Mouse (Mus musculus) heart, postnatal 0 days (tissue): ENCODE measurements around the gene Mog. TPM values are rescaled to one million over a fixed set of nuclear protein-coding genes. Genes with fewer than 3 reads are reported as not detected.

Source experiments
- ATAC-seq: fragments of 200-750 bp; cut with Nextera tagmentation; 2 replicates; pipeline ENCODE4 v1.8.0; 2017; ENCODE audit warnings: low read depth, moderate number of reproducible peaks, moderate library complexity; ENCODE audit not compliant: insufficient read depth
- DNase-seq: peaks from one replicate; pipeline ENCODE4 v3.0.0-alpha.2; 2016; ENCODE audit warnings: low spot score
- H3K27ac ChIP-seq: fragments of 300-500 bp; sonication (generic); 2 replicates; pipeline ENCODE4 v1.5.1; 2014; ENCODE audit warnings: low read depth, mild to moderate bottlenecking
- H3K27me3 ChIP-seq: fragments of 300-500 bp; sonication (generic); 2 replicates; pipeline ENCODE4 v1.6.1; 2014; ENCODE audit warnings: low read length, mixed read lengths; ENCODE audit not compliant: control insufficient read depth, insufficient read depth
- H3K36me3 ChIP-seq: fragments of 300-500 bp; sonication (generic); replicated peaks from 2 replicates; pipeline ENCODE4 v1.6.1; 2014; ENCODE audit warnings: low read length, mixed read lengths; ENCODE audit not compliant: control insufficient read depth, insufficient read depth
- H3K4me1 ChIP-seq: fragments of 300-500 bp; sonication (generic); 2 replicates; pipeline ENCODE4 v1.6.1; 2014; ENCODE audit warnings: antibody characterized with exemption; ENCODE audit not compliant: control insufficient read depth, insufficient read depth
- H3K4me2 ChIP-seq: fragments of 300-500 bp; sonication (generic); 2 replicates; pipeline ENCODE4 v1.6.1; 2014; ENCODE audit warnings: low read depth, mild to moderate bottlenecking, low read length, moderate library complexity
- H3K4me3 ChIP-seq: fragments of 300-500 bp; sonication (generic); 2 replicates; pipeline ENCODE4 v1.5.1; 2014; ENCODE audit warnings: low read depth, low read length
- H3K9ac ChIP-seq: fragments of 300-500 bp; sonication (generic); replicated peaks from 2 replicates; pipeline ENCODE4 v1.6.1; 2014; ENCODE audit warnings: low read depth, low read length, mixed read lengths
- H3K9me3 ChIP-seq: fragments of 300-500 bp; sonication (generic); replicated peaks from 2 replicates; pipeline ENCODE4 v1.6.1; 2016; ENCODE audit warnings: low read length; ENCODE audit not compliant: control insufficient read depth
- CTCF ChIP-seq: IDR thresholded peaks from 2 replicates; pipeline ENCODE4 v1.5.1; 2016; ENCODE audit warnings: antibody characterized with exemption, control low read depth, low read depth
- EP300 ChIP-seq: IDR thresholded peaks from 2 replicates; pipeline ENCODE4 v1.6.1; 2016; ENCODE audit warnings: antibody characterized with exemption, low read depth
- WGBS: fragments of 180-500 bp; shearing (Covaris S2); extraction: QIAGEN DNeasy Blood & Tissue Kit; methylation state at CpG from one replicate; pipeline ENCODE4 v1.1.7; 2014; 5-methylcytosine and 5-hydroxymethylcytosine counted together
- polyA plus RNA-seq: library from polyadenylated mRNA; unstranded; fragments of >200 nt; fragmentation: Nextera tagmentation; extraction: Ambion mirVana; gene quantifications from 2 replicates; pipeline ENCODE4 v1.2.1, GENCODE M21; 2015
- total RNA-seq: library from RNA; depleted of rRNA; stranded (reverse); fragments of >200 nt; gene quantifications from 2 replicates; pipeline ENCODE4 v1.2.3, GENCODE M21; 2014; ENCODE audit warnings: low replicate concordance

Gene Mog
- total and polyA plus RNA-seq, 2 experiments from 2014 or later, result not detected

- Histone ChIP-seq H3K4me2 (peak overlapping the region; percentile 32), H3K36me3 (no peaks in the 10 kb centered on the region), H3K9ac (no peak overlapping the region), H3K9me3 (no peaks in the 10 kb centered on the region), H3K27me3 (peaks cover 23% of the 10 kb centered on the region), H3K27ac (no peak overlapping the region), H3K4me3 (peak overlapping the region; percentile 6; the same call in 1 of the 2 replicates), H3K4me1 (no peaks in the 10 kb centered on the region)
- WGBS, result 7% methylated on average over 24 of the region's 24 CpGs
- DNase-seq (no peak), ATAC-seq (no peak)
- no peak for TF ChIP-seq EP300
- no peak for TF ChIP-seq CTCF
These were observed 34.7 kb downstream of the Mog start for GRCm38 (mm10) chr17:36988475-36988874.

- no peak for DNase-seq
- Histone ChIP-seq H3K9me3 (no peaks in the 10 kb centered on the region), H3K9ac (no peak overlapping the region), H3K27ac (no peak overlapping the region), H3K27me3 (peaks cover 2% of the 10 kb centered on the region; the same call in 1 of the 2 replicates), H3K4me1 (no peaks in the 10 kb centered on the region), H3K36me3 (no peaks in the 10 kb centered on the region), H3K4me3 (no peak overlapping the region), H3K4me2 (no peak overlapping the region)
- ATAC-seq, result no peak
- TF ChIP-seq CTCF, result no peak
- TF ChIP-seq EP300, result no peak
- 53% methylated on average over 5 of the region's 5 CpGs for WGBS
These were observed 40.7 kb downstream of the Mog start for GRCm38 (mm10) chr17:36982253-36983155.

- no peak overlapping the region for H3K27ac ChIP-seq
- H3K4me1 ChIP-seq, result no peaks in the 10 kb centered on the region
- no peak for DNase-seq
- no peaks in the 10 kb centered on the region for H3K9me3 ChIP-seq
- no peak for ATAC-seq
- H3K4me2 ChIP-seq, result peak overlapping the region; percentile 56
- no peak overlapping the region for H3K9ac ChIP-seq
- 15% methylated on average over 4 of the region's 4 CpGs for WGBS
- peak overlapping the region; percentile 19; the same call in 1 of the 2 replicates for H3K4me3 ChIP-seq
- TF ChIP-seq EP300, result no peak
- no peak for TF ChIP-seq CTCF
- H3K36me3 ChIP-seq, result no peaks in the 10 kb centered on the region
- H3K27me3 ChIP-seq, result no peaks in the 10 kb centered on the region
These were observed 41.4 kb downstream of the Mog start for GRCm38 (mm10) chr17:36981845-36982244.

- Histone ChIP-seq H3K27ac (no peak within 1 kb of the TSS), H3K36me3 (no peaks in the 10 kb centered on the region), H3K4me2 (peak within 1 kb of the TSS; percentile 56), H3K27me3 (no peaks in the 10 kb centered on the region), H3K9me3 (no peaks in the 10 kb centered on the region), H3K9ac (no peak within 1 kb of the TSS), H3K4me3 (peak within 1 kb of the TSS; percentile 19), H3K4me1 (no peaks in the 10 kb centered on the region)
- WGBS, result 7% methylated on average over 18 of the region's 18 CpGs
- DNase-seq, result peak; percentile 23
- TF ChIP-seq EP300 (no peak), CTCF (no peak)
- peak; percentile 58 for ATAC-seq
These were observed 41.9 kb downstream of the Mog start, which contains the start of gene 2410137M14Rik for GRCm38 (mm10) chr17:36981221-36981813. 2410137M14Rik (minus strand) TSS chr17:36981237.

DNA sequence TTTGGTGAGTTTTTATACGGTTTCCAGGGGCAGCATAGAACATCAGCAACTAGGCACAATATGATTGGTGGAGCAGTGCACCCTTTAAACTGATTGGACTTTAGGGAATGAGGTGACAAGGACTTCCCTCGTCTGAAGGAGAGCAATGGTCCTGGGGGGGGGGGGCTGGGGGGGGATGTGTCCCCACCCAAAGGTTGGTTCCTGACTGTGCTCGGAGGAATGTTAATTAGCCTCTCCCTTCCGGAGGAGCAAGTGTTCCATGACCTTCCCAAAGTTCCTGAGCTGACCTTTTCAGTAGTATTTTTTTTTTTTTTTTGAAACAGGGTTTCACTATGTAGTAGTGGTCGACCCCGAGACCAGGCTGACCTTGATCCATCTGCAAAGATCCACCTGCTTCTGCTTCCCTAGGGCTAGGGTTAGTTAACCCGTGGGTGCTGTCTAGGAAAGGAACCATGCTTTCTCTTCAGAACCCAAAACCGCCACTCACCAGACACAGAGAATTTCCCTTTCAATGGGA is 49.9 kb downstream of the Mog start:
- ATAC-seq (no peak), DNase-seq (no peak)
- no peaks in the 10 kb centered on the region for H3K36me3 ChIP-seq
- no peaks in the 10 kb centered on the region for H3K9me3 ChIP-seq
- H3K9ac ChIP-seq, result no peak overlapping the region
- TF ChIP-seq EP300 (no peak), CTCF (no peak)
- no peaks in the 10 kb centered on the region for H3K4me1 ChIP-seq
- H3K4me3 ChIP-seq, result no peak overlapping the region
- no peak overlapping the region for H3K4me2 ChIP-seq
- 65% methylated on average over 8 of the region's 8 CpGs for WGBS
- no peak overlapping the region for H3K27ac ChIP-seq
- no peaks in the 10 kb centered on the region for H3K27me3 ChIP-seq
